Mouse (Mus musculus) testis, postnatal 10 days (tissue): ENCODE measurements at regions not wholly inside any gene's neighbourhood (a gene's known extent, or its start where the extent isn't known, plus 50 kb on each side); places are given as distances from the start of the nearest gene placed in this dataset.

Source experiments
- DNase-seq: peaks from one replicate; pipeline ENCODE4 v3.0.0; 2021; ENCODE audit warnings: low spot score

GRCm38 (mm10) chr1:105117888-105118287, 238.6 kb downstream of the Rnf152 start:
- no peak for DNase-seq

GRCm38 (mm10) chr1:105116231-105116630, 240.3 kb downstream of the Rnf152 start:
- DNase-seq, result no peak

- no peak for DNase-seq
Observed at GRCm38 (mm10) chr1:105115391-105115790, 241.1 kb downstream of the Rnf152 start.

- DNase-seq, result no peak
Observed at GRCm38 (mm10) chr1:105114835-105115234, 241.7 kb downstream of the Rnf152 start.

GRCm38 (mm10) chr1:105112762-105113525, 243.6 kb downstream of the Rnf152 start:
- DNase-seq, result no peak

GRCm38 (mm10) chr1:105111236-105111635, 245.3 kb downstream of the Rnf152 start:
- DNase-seq, result no peak

GRCm38 (mm10) chr1:105110581-105111210, 245.8 kb downstream of the Rnf152 start:
- DNase-seq, result no peak

GRCm38 (mm10) chr1:105107836-105108235, 248.7 kb downstream of the Rnf152 start:
- DNase-seq, result no peak

GRCm38 (mm10) chr1:105107257-105107656, 249.3 kb downstream of the Rnf152 start:
- DNase-seq, result no peak

- no peak for DNase-seq
Observed at GRCm38 (mm10) chr1:105105211-105105610, 251.3 kb downstream of the Rnf152 start.

GRCm38 (mm10) chr1:105095091-105095490, 261.4 kb downstream of the Rnf152 start:
- DNase-seq, result no peak

- DNase-seq, result no peak
Observed at GRCm38 (mm10) chr1:105094500-105094899, 262.0 kb downstream of the Rnf152 start.

- no peak for DNase-seq
Observed at GRCm38 (mm10) chr1:105093875-105094274, 262.6 kb downstream of the Rnf152 start.

- DNase-seq, result no peak
Observed at GRCm38 (mm10) chr1:105093012-105093411, 263.5 kb downstream of the Rnf152 start.

GRCm38 (mm10) chr1:105092309-105092904, 264.1 kb downstream of the Rnf152 start:
- DNase-seq, result no peak

- DNase-seq, result no peak
Observed at GRCm38 (mm10) chr1:105088765-105089520, 267.6 kb downstream of the Rnf152 start.

GRCm38 (mm10) chr1:105087623-105088022, 268.9 kb downstream of the Rnf152 start:
- DNase-seq, result no peak

- DNase-seq, result no peak
Observed at GRCm38 (mm10) chr1:105084556-105084955, 272.0 kb downstream of the Rnf152 start.

GRCm38 (mm10) chr1:105083551-105084103, 272.9 kb downstream of the Rnf152 start:
- no peak for DNase-seq

- no peak for DNase-seq
Observed at GRCm38 (mm10) chr1:105082823-105083550, 273.5 kb downstream of the Rnf152 start.

- DNase-seq, result no peak
Observed at GRCm38 (mm10) chr1:105081942-105082341, 274.6 kb downstream of the Rnf152 start.
